Comparison of ENCODE assay signal across 19 mouse cellular contexts in genomic region chr5:102244706-102245105, GRCm38 (mm10).
"Had no signal": no experiment of that assay in that cellular context is flagged by ENCODE, and none has a peak within 500 bp of the region (broad histone marks: within the 10 kb centered on the region; RNA-seq: fewer than 3 reads in every experiment).

No protein-coding gene starts in this region.

- H3K4me3 ChIP-seq: midbrain, embryonic 10.5 days; midbrain, embryonic 12.5 days; myocyte; neural tube, embryonic 13.5 days; neural tube, embryonic 15.5 days had no signal

- H3K27me3 ChIP-seq: midbrain, embryonic 12.5 days; neural tube, embryonic 13.5 days; neural tube, embryonic 15.5 days had no signal

- H3K4me1 ChIP-seq: midbrain, embryonic 10.5 days; neural tube, embryonic 13.5 days; neural tube, embryonic 15.5 days had no signal

- H3K4me2 ChIP-seq: lung, embryonic 14.5 days; midbrain, embryonic 12.5 days; neural tube, embryonic 13.5 days; neural tube, embryonic 15.5 days had no signal

- H3K9me3 ChIP-seq: midbrain, embryonic 10.5 days; midbrain, embryonic 12.5 days; neural tube, embryonic 13.5 days; neural tube, embryonic 15.5 days had no signal

- H3K27ac ChIP-seq: midbrain, embryonic 10.5 days; midbrain, embryonic 12.5 days; neural tube, embryonic 13.5 days; neural tube, embryonic 15.5 days had no signal

- H3K9ac ChIP-seq: lung, embryonic 14.5 days; midbrain, embryonic 12.5 days; neural tube, embryonic 13.5 days; neural tube, embryonic 15.5 days had no signal

- DNase-seq: lung, adult 18-20 months; lung, embryonic 14.5 days; lung, postnatal 10 days; lung, postnatal 4 days; midbrain, embryonic 14.5 days; retina, postnatal 1 day; right cerebral cortex, adult 18-20 months; right cerebral cortex, postnatal 25 days; right cerebral cortex, postnatal 4 days; spleen, adult 18-20 months; thymus, adult 18-20 months; thymus, postnatal 14 days; thymus, postnatal 36 days had no signal

- ATAC-seq: midbrain, embryonic 16.5 days had no signal

- H3K36me3 ChIP-seq: midbrain, embryonic 10.5 days; midbrain, embryonic 12.5 days; neural tube, embryonic 13.5 days; neural tube, embryonic 15.5 days had no signal
